Mouse (Mus musculus) hindbrain, embryonic 16.5 days (tissue): ENCODE results near the gene Ifnl2. TPM values are rescaled to one million over a fixed set of nuclear protein-coding genes. Genes with fewer than 3 reads are reported as not detected.

Experiments
- polyA plus RNA-seq: library from polyadenylated mRNA; unstranded; fragments of >200 nt; fragmentation: Nextera tagmentation; extraction: Ambion mirVana; gene quantifications from 2 replicates; pipeline ENCODE4 v1.2.1, GENCODE M21; 2015

The Ifnl2 gene
- polyA plus RNA-seq, 1 experiment from 2014 or later: not detected

Other genes with a start within 250 kb of the Ifnl2 start
- gene Eid2, start 242.6 kb downstream of the Ifnl2 start, polyA plus RNA-seq: 2.9 and 3.7 TPM in 2 replicates
- 33.5 and 36.3 TPM in 2 replicates for gene Eid2b, start 232.7 kb downstream of the Ifnl2 start, polyA plus RNA-seq
- gene Selenov, start 219.3 kb downstream of the Ifnl2 start, polyA plus RNA-seq: 1.7 and 3.1 TPM in 2 replicates
- 18.6 and 19.2 TPM in 2 replicates for gene Dll3, start 208.2 kb downstream of the Ifnl2 start, polyA plus RNA-seq
- gene Timm50, start 198.4 kb downstream of the Ifnl2 start, polyA plus RNA-seq: 131 and 142 TPM in 2 replicates
- gene Supt5, start 171.7 kb downstream of the Ifnl2 start, polyA plus RNA-seq: 94.9 and 112 TPM in 2 replicates
- 430 and 440 TPM in 2 replicates for gene Rps16, start 159.8 kb downstream of the Ifnl2 start, polyA plus RNA-seq
- gene Plekhg2, start 137.9 kb downstream of the Ifnl2 start, polyA plus RNA-seq: 18.8 and 26.7 TPM in 2 replicates
- gene Zfp36, start 130.2 kb downstream of the Ifnl2 start, polyA plus RNA-seq: 3.9 and 4.0 TPM in 2 replicates
- gene Med29, start 117.7 kb downstream of the Ifnl2 start, polyA plus RNA-seq: 42.7 and 47.2 TPM in 2 replicates
- 89.9 and 102 TPM in 2 replicates for gene Paf1, start 117.5 kb downstream of the Ifnl2 start, polyA plus RNA-seq
- 2.5 and 3.8 TPM in 2 replicates for gene Gmfg, start 73.0 kb downstream of the Ifnl2 start, polyA plus RNA-seq
- 15.1 and 17.3 TPM in 2 replicates for gene Lrfn1, start 58.5 kb downstream of the Ifnl2 start, polyA plus RNA-seq
- gene Ifnl3, start 12.4 kb upstream of the Ifnl2 start, polyA plus RNA-seq: not detected in 2 replicates
- not detected in 2 replicates for gene Sycn, start 30.4 kb upstream of the Ifnl2 start, polyA plus RNA-seq
- gene Nccrp1, start 36.8 kb upstream of the Ifnl2 start, polyA plus RNA-seq: 0.14 TPM in 1 of 2 replicates, not detected in the other
- 11.1 and 23.4 TPM in 2 replicates for gene Samd4b, start 87.7 kb upstream of the Ifnl2 start, polyA plus RNA-seq
- 18.2 and 21.5 TPM in 2 replicates for gene Pak4, start 87.7 kb upstream of the Ifnl2 start, polyA plus RNA-seq
- gene Acp7, start 120.9 kb upstream of the Ifnl2 start, polyA plus RNA-seq: 0.31 and 0.34 TPM in 2 replicates
- gene Fbxo27, start 182.4 kb upstream of the Ifnl2 start, polyA plus RNA-seq: 12.9 and 16.6 TPM in 2 replicates
- 4.7 and 5.4 TPM in 2 replicates for gene Fbxo17, start 206.3 kb upstream of the Ifnl2 start, polyA plus RNA-seq
- 107 and 113 TPM in 2 replicates for gene Mrps12, start 231.4 kb upstream of the Ifnl2 start, polyA plus RNA-seq
- gene Sars2, start 231.5 kb upstream of the Ifnl2 start, polyA plus RNA-seq: 18.7 and 20.8 TPM in 2 replicates
- gene Ccer2, start 245.7 kb upstream of the Ifnl2 start, polyA plus RNA-seq: 0.72 and 1.1 TPM in 2 replicates